Mouse (Mus musculus): ENCODE measurements around the gene Gpr55. TPM values are rescaled to one million over a fixed set of nuclear protein-coding genes. Genes with fewer than 3 reads are reported as not detected.

The Gpr55 gene
- polyA plus RNA-seq, 1 experiment, result not detected

DNA sequence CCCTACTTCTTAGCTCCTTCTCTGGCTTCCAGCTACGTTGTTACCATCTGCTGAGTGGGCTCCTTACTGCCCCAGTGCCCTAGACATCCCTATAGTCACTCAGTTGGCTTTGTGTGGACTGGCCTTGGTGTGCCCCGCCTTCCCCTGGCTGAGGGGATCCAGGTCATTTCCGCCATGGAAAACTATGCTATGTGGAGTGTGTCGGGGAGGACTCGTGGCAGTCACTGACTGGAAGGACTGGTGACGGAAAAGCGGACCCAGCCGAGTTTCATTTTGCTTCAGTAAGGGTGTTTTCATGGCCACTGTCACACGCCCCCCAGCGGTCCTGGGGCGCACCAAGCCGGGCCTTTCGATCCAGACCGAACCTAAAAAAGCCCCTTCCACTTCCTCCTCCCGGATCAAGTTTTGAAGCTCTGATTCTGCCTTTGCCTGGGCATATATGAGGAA, 65.4 kb downstream of the Gpr55 start:
- 6% methylated on average over 15 of the region's 15 CpGs for WGBS
- Histone ChIP-seq H3K4me1 (ENCODE audit: control insufficient read depth, insufficient read depth, low read length) (no peaks in the 10 kb centered on the region; the same call in 1 of the 2 replicates), H3K4me3 (replicated peaks; ENCODE audit: control insufficient read depth, low read depth, low read length) (peak overlapping the region; percentile 65), H3K27ac (ENCODE audit: control insufficient read depth, insufficient read depth, low read depth, low read length, poor library complexity) (peak overlapping the region; percentile 2)
- TF ChIP-seq POLR2A (IDR thresholded peaks at IDR 0.05; ENCODE audit: borderline replicate concordance, control insufficient read depth, low read depth, low read length), result no peak
- TF ChIP-seq CTCF (IDR thresholded peaks at IDR 0.05; ENCODE audit: control insufficient read depth, insufficient read depth, low read length), result peak; percentile 34; the same call in 1 of the 2 replicates

DNA sequence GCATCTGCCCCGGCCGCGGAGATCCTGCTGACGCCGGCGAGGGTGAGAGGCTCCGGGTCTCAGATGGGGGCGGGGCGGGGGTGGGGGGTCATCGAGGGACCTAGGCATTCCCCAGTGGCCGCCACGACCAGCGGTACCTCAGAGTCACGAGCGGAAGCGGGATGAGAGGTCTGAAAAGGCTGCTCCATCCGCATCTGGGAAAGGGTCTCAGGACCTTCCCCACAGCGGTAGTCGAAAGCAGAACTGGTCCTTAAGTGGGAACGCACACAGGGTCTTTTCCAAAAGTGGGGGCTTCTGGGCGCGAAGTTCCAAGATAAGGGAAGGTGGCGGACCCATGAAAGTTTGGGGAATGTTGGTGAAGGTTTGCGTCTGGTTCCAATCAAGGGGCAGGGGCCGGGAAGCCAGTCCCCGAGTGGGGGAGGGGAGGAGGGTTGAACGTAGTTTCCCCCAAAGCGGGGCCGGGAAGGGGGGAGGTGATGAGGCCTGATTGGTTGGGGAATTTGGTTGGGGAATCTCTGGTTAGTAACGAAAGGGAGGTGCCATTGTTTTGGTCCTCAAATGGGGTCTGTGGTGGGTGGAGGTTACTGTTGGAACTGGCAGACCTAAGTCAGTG, 66.0 kb downstream of the Gpr55 start:
- H3K4me1 ChIP-seq (ENCODE audit: control insufficient read depth, insufficient read depth, low read length), result no peaks in the 10 kb centered on the region; the same call in 1 of the 2 replicates
- TF ChIP-seq CTCF (IDR thresholded peaks at IDR 0.05; ENCODE audit: control insufficient read depth, insufficient read depth, low read length), result no peak
- TF ChIP-seq POLR2A (IDR thresholded peaks at IDR 0.05; ENCODE audit: borderline replicate concordance, control insufficient read depth, low read depth, low read length), result no peak

DNA sequence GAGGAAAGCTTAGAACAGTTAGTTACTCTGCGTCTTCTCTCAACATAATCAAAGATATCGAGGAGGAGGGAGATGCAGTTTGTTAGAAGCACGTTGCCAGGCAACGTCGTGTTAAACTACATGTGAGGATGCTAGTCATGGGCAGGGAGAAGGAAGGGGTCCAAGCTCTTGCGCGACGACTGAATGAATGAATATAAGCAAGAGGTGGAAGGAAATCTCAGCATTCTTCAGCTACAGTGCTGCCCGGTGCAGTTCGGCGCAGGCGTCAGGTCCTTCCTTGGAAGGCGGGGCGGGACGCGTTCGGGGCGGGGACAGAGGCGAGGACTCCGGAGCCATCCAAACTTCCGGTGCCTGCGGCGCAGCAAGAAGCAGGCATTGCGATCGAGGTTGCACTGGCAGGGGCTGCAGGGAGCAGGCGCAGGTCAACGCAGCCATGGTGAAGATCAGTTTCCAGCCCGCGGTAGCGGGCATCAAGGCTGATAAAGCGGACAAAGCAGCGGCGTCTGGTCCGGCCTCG, 66.5 kb downstream of the Gpr55 start, which contains the start of gene Itm2c:
Gene Itm2c, plus strand, starts transcription at position 51 of the 517 bp plus-strand sequence.
- no peak for TF ChIP-seq CTCF (IDR thresholded peaks at IDR 0.05; ENCODE audit: control insufficient read depth, insufficient read depth, low read length)
- peak; percentile 66; the same call in 1 of the 2 replicates for TF ChIP-seq POLR2A (IDR thresholded peaks at IDR 0.05; ENCODE audit: borderline replicate concordance, control insufficient read depth, low read depth, low read length)
- H3K4me1 ChIP-seq (ENCODE audit: control insufficient read depth, insufficient read depth, low read length), result no peaks in the 10 kb centered on the region; the same call in 1 of the 2 replicates
- peak within 1 kb of the TSS; percentile 65 for H3K4me3 ChIP-seq (replicated peaks; ENCODE audit: control insufficient read depth, low read depth, low read length)
- 2% methylated on average over 35 of the region's 35 CpGs for WGBS
- H3K27ac ChIP-seq (ENCODE audit: control insufficient read depth, insufficient read depth, low read depth, low read length, poor library complexity), result no peak within 1 kb of the TSS

More for the DNA sequence above, 66.0 kb downstream of the Gpr55 start:
- no peak overlapping the region for H3K27ac ChIP-seq (ENCODE audit: control insufficient read depth, insufficient read depth, low read depth, low read length, poor library complexity)
- WGBS, result under 1% methylated on average over 30 of the region's 30 CpGs
- peak overlapping the region; percentile 65 for H3K4me3 ChIP-seq (replicated peaks; ENCODE audit: control insufficient read depth, low read depth, low read length)

Other genes with a start within 250 kb of the Gpr55 start
- 28.7 and 60.7 TPM in 2 replicates for gene A630001G21Rik, start 182.4 kb downstream of the Gpr55 start, polyA plus RNA-seq (2011; ENCODE audit: insufficient read depth, insufficient read length, low replicate concordance, missing spikeins)
- gene Cab39, start 167.6 kb downstream of the Gpr55 start, polyA plus RNA-seq (2011; ENCODE audit: insufficient read depth, insufficient read length, low replicate concordance, missing spikeins), result 22.7 and 25.7 TPM in 2 replicates
- gene Itm2c, start 66.7 kb downstream of the Gpr55 start, polyA plus RNA-seq (2011; ENCODE audit: insufficient read depth, insufficient read length, low replicate concordance, missing spikeins), result 10.8 and 17.6 TPM in 2 replicates
- not detected in 2 replicates for gene 4933407L21Rik, start 32.5 kb downstream of the Gpr55 start, polyA plus RNA-seq (2011; ENCODE audit: insufficient read depth, insufficient read length, low replicate concordance, missing spikeins)
- gene Spata3, start 55.8 kb upstream of the Gpr55 start, polyA plus RNA-seq (2011; ENCODE audit: insufficient read depth, insufficient read length, low replicate concordance, missing spikeins), result not detected in 2 replicates
- not detected in 2 replicates for gene 2810459M11Rik, start 84.9 kb upstream of the Gpr55 start, polyA plus RNA-seq (2011; ENCODE audit: insufficient read depth, insufficient read length, low replicate concordance, missing spikeins)
- 26.6 and 36.4 TPM in 2 replicates for gene Psmd1, start 103.4 kb upstream of the Gpr55 start, polyA plus RNA-seq (2011; ENCODE audit: insufficient read depth, insufficient read length, low replicate concordance, missing spikeins)
- gene Htr2b, start 151.0 kb upstream of the Gpr55 start, polyA plus RNA-seq (2011; ENCODE audit: insufficient read depth, insufficient read length, low replicate concordance, missing spikeins), result not detected in 2 replicates
- 6.9 and 9.7 TPM in 2 replicates for gene Gm21972, start 172.6 kb upstream of the Gpr55 start, polyA plus RNA-seq (2011; ENCODE audit: insufficient read depth, insufficient read length, low replicate concordance, missing spikeins)
- 8.5 and 9.6 TPM in 2 replicates for gene Armc9, start 193.8 kb upstream of the Gpr55 start, polyA plus RNA-seq (2011; ENCODE audit: insufficient read depth, insufficient read length, low replicate concordance, missing spikeins)

Measured in bone marrow, adult 2 months (tissue).